22 mouse cellular contexts compared by ENCODE assay signal in the genomic region with DNA sequence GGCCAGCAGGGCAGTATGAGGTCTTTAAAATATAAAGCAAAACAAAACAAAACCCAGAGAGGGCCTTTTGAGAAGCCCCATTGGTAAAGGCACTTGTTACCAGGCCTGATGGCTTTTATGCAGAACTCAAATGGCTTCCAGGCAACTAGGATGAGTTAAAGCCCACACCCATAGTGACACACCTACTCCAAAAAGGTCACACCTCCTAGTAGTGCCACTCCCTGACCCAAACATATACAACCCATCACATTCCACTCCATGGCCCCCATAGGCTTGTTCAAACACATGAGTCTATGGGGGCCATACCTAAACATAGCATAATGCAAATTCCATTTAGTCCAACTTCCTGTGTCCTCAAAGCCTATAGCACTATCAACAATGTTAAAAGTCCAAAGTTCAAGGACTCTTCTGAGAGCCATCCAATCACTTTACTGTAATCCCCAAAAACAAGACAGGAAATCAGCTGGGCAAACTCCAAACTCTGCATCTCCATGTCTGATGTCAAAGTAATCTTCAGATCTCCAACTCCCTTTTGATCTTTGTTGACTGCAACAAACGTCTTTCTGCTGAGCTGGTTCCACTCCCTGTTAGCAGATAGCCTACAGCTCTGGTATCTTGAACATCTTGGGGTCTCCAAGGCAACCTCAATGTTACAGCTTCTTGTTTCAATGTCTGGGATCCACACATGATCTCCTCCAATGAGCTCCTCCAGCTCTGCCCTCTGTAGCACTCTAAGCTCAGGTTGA. TPM values are rescaled to one million over a fixed set of nuclear protein-coding genes. Genes with fewer than 3 reads are reported as not detected.
A peak's percentile ranks its signal among the peaks of the same experiment; 100 is the strongest.
DNase-seq lines count a peak whose midpoint lies in the region; ATAC-seq and TF ChIP-seq lines count a peak whose summit lies in the region.
"Had no signal": no experiment of that assay in that cellular context is flagged by ENCODE, and none has a peak within 500 bp of the region (broad histone marks: within the 10 kb centered on the region; RNA-seq: fewer than 3 reads in every experiment).

No protein-coding gene starts in this region.

- WGBS in liver, embryonic 13.5 days (ENCODE audit: insufficient replicate concordance): 23% methylated on average over 1 of the region's 1 CpGs
- 22% methylated on average over 1 of the region's 1 CpGs for WGBS in liver, embryonic 11.5 days
- 69% methylated on average over 1 of the region's 1 CpGs for WGBS in hindbrain, embryonic 11.5 days
- WGBS in heart, embryonic 11.5 days (ENCODE audit: insufficient replicate concordance): 28% methylated on average over 1 of the region's 1 CpGs

- no peak overlapping the region for H3K4me3 ChIP-seq in liver, embryonic 13.5 days (replicated peaks)
- no peak overlapping the region for H3K4me3 ChIP-seq in liver, embryonic 11.5 days (ENCODE audit: low read depth, low read length)
- H3K4me3 ChIP-seq in E14TG2a.4 (replicated peaks; ENCODE audit: low read length): 0 out of 2 replicates have a peak overlapping the region, but pooled peaks have one; percentile 14
- no peak overlapping the region for H3K4me3 ChIP-seq in ES-E14 (ENCODE audit: insufficient read depth in 1 of 2, low read depth in 1 of 2, low read length in 2 of 2, poor library complexity in 1 of 2, severe bottlenecking in 1 of 2)
- no peak overlapping the region for H3K4me3 ChIP-seq in hindbrain, embryonic 11.5 days (ENCODE audit: low read depth, low read length)
- no peak overlapping the region for H3K4me3 ChIP-seq in heart, embryonic 11.5 days (ENCODE audit: low read depth, low read length)
- H3K4me3 ChIP-seq: embryonic facial prominence, embryonic 10.5 days; forebrain, embryonic 10.5 days; heart, embryonic 12.5 days; hindbrain, embryonic 10.5 days; hindbrain, embryonic 15.5 days had no signal

- H3K4me1 ChIP-seq in liver, embryonic 13.5 days (replicated peaks): peaks cover 61% of the 10 kb centered on the region
- H3K4me1 ChIP-seq in liver, embryonic 11.5 days (replicated peaks; ENCODE audit: control insufficient read depth, insufficient read depth, low read length): peaks cover 13% of the 10 kb centered on the region; the same call in 1 of the 2 replicates
- H3K4me1 ChIP-seq in E14TG2a.4 (replicated peaks; ENCODE audit: low read depth, low read length) (peaks cover 96% of the 10 kb centered on the region), ES-E14 (ENCODE audit: control insufficient read depth in 2 of 2, insufficient read depth in 2 of 2, low read length in 2 of 2, poor library complexity in 1 of 2) (peaks cover 10 to 11% of the 10 kb centered on the region in 2 experiments; a peak in 3 of 4 replicates)
- H3K4me1 ChIP-seq in hindbrain, embryonic 11.5 days (replicated peaks; ENCODE audit: control insufficient read depth, insufficient read depth, low read length): no peaks in the 10 kb centered on the region
- no peaks in the 10 kb centered on the region for H3K4me1 ChIP-seq in heart, embryonic 11.5 days (ENCODE audit: control insufficient read depth, insufficient read depth, low read length)
- H3K4me1 ChIP-seq: heart, embryonic 12.5 days had no signal

- DNase-seq in liver, embryonic 13.5 days: no peak
- DNase-seq in liver, embryonic 11.5 days (ENCODE audit: low spot score): no peak
- no peak for DNase-seq in ES-E14 (ENCODE audit: low read depth, low spot score)
- DNase-seq in hindbrain, embryonic 11.5 days (ENCODE audit: low spot score): no peak
- no peak for DNase-seq in right cerebral cortex, postnatal 25 days
- DNase-seq: adrenal gland, adult 8-10 months; adrenal gland, postnatal 36 days; cerebellum, adult 2 months; cerebellum, postnatal 10 days; gastrocnemius, postnatal 10 days; heart, adult 18-20 months had no signal

- ATAC-seq in liver, embryonic 13.5 days (ENCODE audit: low read depth): peak; percentile 55
- no peak for ATAC-seq in liver, embryonic 11.5 days (replicated peaks; ENCODE audit: low FRiP score)
- 0 out of 2 replicates have a peak, but pooled peaks have one; percentile 33 for ATAC-seq in erythroid progenitor cell, adult 5-6 weeks (replicated peaks; ENCODE audit: low FRiP score, poor library complexity, severe bottlenecking)
- ATAC-seq in hindbrain, embryonic 11.5 days (ENCODE audit: low FRiP score): no peak
- ATAC-seq in heart, embryonic 11.5 days (replicated peaks; ENCODE audit: insufficient number of reproducible peaks, low FRiP score, low TSS enrichment): no peak
- ATAC-seq: activated CD4-positive, CD25-positive, alpha-beta regulatory T cell, adult 4 months; forebrain, embryonic 16.5 days; intestine, embryonic 16.5 days had no signal

- no peaks in the 10 kb centered on the region for H3K9me3 ChIP-seq in liver, embryonic 13.5 days (replicated peaks)
- H3K9me3 ChIP-seq in liver, embryonic 11.5 days (ENCODE audit: control insufficient read depth, low read length): no peaks in the 10 kb centered on the region
- H3K9me3 ChIP-seq in E14TG2a.4 (ENCODE audit: low read length) (no peaks in the 10 kb centered on the region), ES-E14 (ENCODE audit: control insufficient read depth, insufficient read depth, low read depth, low read length) (no peaks in the 10 kb centered on the region)
- H3K9me3 ChIP-seq in hindbrain, embryonic 11.5 days (ENCODE audit: control insufficient read depth, low read length): no peaks in the 10 kb centered on the region
- no peaks in the 10 kb centered on the region for H3K9me3 ChIP-seq in heart, embryonic 11.5 days (replicated peaks; ENCODE audit: control insufficient read depth, low read length)
- H3K9me3 ChIP-seq: embryonic facial prominence, embryonic 10.5 days; forebrain, embryonic 10.5 days; heart, embryonic 12.5 days; hindbrain, embryonic 10.5 days; hindbrain, embryonic 15.5 days had no signal

- in situ Hi-C loops in ES-E14 (cut with MboI; ENCODE audit: low sequenced_read_pairs in 2 of 2, unreplicated experiment in 2 of 2): no loop called here

- 0 out of 2 replicates have a peak overlapping the region, but pooled peaks have one; percentile 4 for H3K4me2 ChIP-seq in liver, embryonic 13.5 days
- no peak overlapping the region for H3K4me2 ChIP-seq in liver, embryonic 11.5 days
- H3K4me2 ChIP-seq in hindbrain, embryonic 11.5 days (replicated peaks; ENCODE audit: low read depth, low read length): no peak overlapping the region
- no peak overlapping the region for H3K4me2 ChIP-seq in heart, embryonic 11.5 days
- H3K4me2 ChIP-seq: heart, embryonic 12.5 days; hindbrain, embryonic 15.5 days had no signal

- no peaks in the 10 kb centered on the region for H3K36me3 ChIP-seq in liver, embryonic 13.5 days
- no peaks in the 10 kb centered on the region for H3K36me3 ChIP-seq in liver, embryonic 11.5 days (ENCODE audit: control insufficient read depth, insufficient read depth, low read length)
- H3K36me3 ChIP-seq in E14TG2a.4 (ENCODE audit: insufficient read depth, low read length): no peaks in the 10 kb centered on the region
- H3K36me3 ChIP-seq in ES-E14 (ENCODE audit: control insufficient read depth, insufficient read depth, low read length, poor library complexity, severe bottlenecking): no peaks in the 10 kb centered on the region
- H3K36me3 ChIP-seq in hindbrain, embryonic 11.5 days (ENCODE audit: control insufficient read depth, insufficient read depth, low read length): no peaks in the 10 kb centered on the region
- no peaks in the 10 kb centered on the region for H3K36me3 ChIP-seq in heart, embryonic 11.5 days (ENCODE audit: control insufficient read depth, insufficient read depth, low read length)
- H3K36me3 ChIP-seq: embryonic facial prominence, embryonic 10.5 days; forebrain, embryonic 10.5 days; heart, embryonic 12.5 days; hindbrain, embryonic 10.5 days; hindbrain, embryonic 15.5 days had no signal

- H3K9ac ChIP-seq in liver, embryonic 13.5 days: no peak overlapping the region
- H3K9ac ChIP-seq in liver, embryonic 11.5 days (ENCODE audit: low read depth, low read length): no peak overlapping the region
- H3K9ac ChIP-seq in ES-E14 (ENCODE audit: insufficient read depth, low read depth, low read length, poor library complexity, severe bottlenecking): no peak overlapping the region
- no peak overlapping the region for H3K9ac ChIP-seq in hindbrain, embryonic 11.5 days (ENCODE audit: low read depth, low read length)
- H3K9ac ChIP-seq in heart, embryonic 11.5 days (ENCODE audit: low read depth, low read length): no peak overlapping the region
- H3K9ac ChIP-seq: heart, embryonic 12.5 days; hindbrain, embryonic 15.5 days had no signal

- no peak for TF ChIP-seq CTCF in E14TG2a.4 (conservative IDR thresholded peaks at IDR 0.05; ENCODE audit: low read length)

- no peaks in the 10 kb centered on the region for H3K27me3 ChIP-seq in liver, embryonic 13.5 days
- H3K27me3 ChIP-seq in liver, embryonic 11.5 days (replicated peaks; ENCODE audit: control insufficient read depth, insufficient read depth, low read length): no peaks in the 10 kb centered on the region
- H3K27me3 ChIP-seq in E14TG2a.4 (ENCODE audit: insufficient read depth, low read length): no peaks in the 10 kb centered on the region
- no peaks in the 10 kb centered on the region for H3K27me3 ChIP-seq in hindbrain, embryonic 11.5 days (ENCODE audit: control insufficient read depth, insufficient read depth, low read length)
- no peaks in the 10 kb centered on the region for H3K27me3 ChIP-seq in heart, embryonic 11.5 days (ENCODE audit: control insufficient read depth, insufficient read depth, low read length)
- H3K27me3 ChIP-seq: heart, embryonic 12.5 days; hindbrain, embryonic 15.5 days had no signal

- H3K27ac ChIP-seq in liver, embryonic 13.5 days: peak overlapping the region; percentile 10
- no peak overlapping the region for H3K27ac ChIP-seq in liver, embryonic 11.5 days (ENCODE audit: low read depth, low read length)
- peak overlapping the region; percentile 8; the same call in 1 of the 2 replicates for H3K27ac ChIP-seq in ES-E14 (ENCODE audit: insufficient read depth, low read depth, low read length, poor library complexity, severe bottlenecking)
- H3K27ac ChIP-seq in hindbrain, embryonic 11.5 days (ENCODE audit: low read depth, low read length): no peak overlapping the region
- no peak overlapping the region for H3K27ac ChIP-seq in heart, embryonic 11.5 days (ENCODE audit: low read depth, low read length)
- H3K27ac ChIP-seq: embryonic facial prominence, embryonic 10.5 days; forebrain, embryonic 10.5 days; hindbrain, embryonic 10.5 days; hindbrain, embryonic 15.5 days had no signal

TF ChIP-seq in ES-E14, 5 proteins besides CTCF, POLR2A, EP300 and RAD21 (continues in another document):
- TF ChIP-seq ZC3H11A (IDR thresholded peaks at IDR 0.05; ENCODE audit: borderline replicate concordance, low read depth, low read length): no peak
- TF ChIP-seq ZNF384 (IDR thresholded peaks at IDR 0.05; ENCODE audit: low read depth, low read length): no peak

RNA-seq across cellular contexts. Expression of a gene that starts 5.1 kb away (rescaled TPM):
- 29.7 and 36.1 TPM in 2 replicates for polyA plus RNA-seq in liver, embryonic 13.5 days (2015; fragmentation: Nextera tagmentation; extraction: Ambion mirVana)
- polyA plus RNA-seq in liver, embryonic 11.5 days (2014; fragmentation: Nextera tagmentation; extraction: Ambion mirVana): 61.4 and 65.0 TPM in 2 replicates
- 101 and 126 TPM in 2 replicates for total RNA-seq in ES-E14 (2012; rRNA removed)
- 64.9 and 85.9 TPM in 2 replicates for total RNA-seq in erythroid progenitor cell, adult 5-6 weeks (2015; ENCODE audit: low replicate concordance)
- 68.4 and 88.1 TPM in 2 replicates for total RNA-seq in erythroid progenitor cell, adult 5-6 weeks (2017; ENCODE audit: low replicate concordance)
- 106 and 117 TPM in 2 replicates for polyA plus RNA-seq in hindbrain, embryonic 11.5 days (2014; fragmentation: Nextera tagmentation; extraction: Ambion mirVana)
- 64.8 and 68.3 TPM in 2 replicates for polyA plus RNA-seq in heart, embryonic 11.5 days (2014; fragmentation: Nextera tagmentation; extraction: Ambion mirVana)

Comparison
In these comparisons a context has a peak if more than half of its experiments do, and no peak if none do; other contexts are left out.
1. ATAC-seq: peak in liver, embryonic 13.5 days (single experiment) and erythroid progenitor cell, adult 5-6 weeks (single experiment); none in liver, embryonic 11.5 days (single experiment), hindbrain, embryonic 11.5 days (single experiment) and heart, embryonic 11.5 days (single experiment).
2. H3K27ac ChIP-seq: peak in liver, embryonic 13.5 days (single experiment) and ES-E14 (single experiment); none in liver, embryonic 11.5 days (single experiment), hindbrain, embryonic 11.5 days (single experiment) and heart, embryonic 11.5 days (single experiment).